Mouse (Mus musculus): ENCODE results near the gene Calm1. TPM values are rescaled to one million over a fixed set of nuclear protein-coding genes. Genes with fewer than 3 reads are reported as not detected.

The Calm1 gene
- polyA plus RNA-seq, 1 experiment from 2014 or later: 1,734 TPM

Other genes with a start within 250 kb of the Calm1 start
- gene Kcnk13, start 234.9 kb upstream of the Calm1 start, polyA plus RNA-seq (2016; fragmentation: Nextera tagmentation; extraction: Ambion mirVana): 0.22 and 0.24 TPM in 2 replicates
- 328 TPM in 2 replicates for gene Psmc1, start 89.3 kb upstream of the Calm1 start, polyA plus RNA-seq (2016; fragmentation: Nextera tagmentation; extraction: Ambion mirVana)
- gene Nrde2, start 39.8 kb upstream of the Calm1 start, polyA plus RNA-seq (2016; fragmentation: Nextera tagmentation; extraction: Ambion mirVana): 14.9 and 15.4 TPM in 2 replicates

All from midbrain, embryonic 12.5 days (tissue).